Mouse (Mus musculus): Measurements from ENCODE around the gene Wnt10a. TPM values are rescaled to one million over a fixed set of nuclear protein-coding genes. Genes with fewer than 3 reads are reported as not detected.

The Wnt10a gene
- polyA plus RNA-seq, 1 experiment: 0.16 TPM

GRCm38 (mm10) chr1:74753266-74753974 lies 37.9 kb upstream of the Wnt10a start:
- Histone ChIP-seq H3K4me3 (ENCODE audit: control insufficient read depth, low read depth, low read length) (no peak overlapping the region), H3K27ac (ENCODE audit: control insufficient read depth, insufficient read depth, low read depth, low read length) (no peak overlapping the region), H3K4me1 (ENCODE audit: control insufficient read depth, insufficient read depth, low read length) (peaks cover 7% of the 10 kb centered on the region; the same call in 1 of the 2 replicates), H3K27me3 (ENCODE audit: control insufficient read depth, insufficient read depth, low read length) (no peaks in the 10 kb centered on the region), H3K36me3 (ENCODE audit: control insufficient read depth, insufficient read depth, low read length) (no peaks in the 10 kb centered on the region)
- no peak for TF ChIP-seq CTCF (IDR thresholded peaks at IDR 0.05; ENCODE audit: control insufficient read depth, insufficient read depth, insufficient replicate concordance, low read depth, low read length)
- TF ChIP-seq POLR2A (IDR thresholded peaks at IDR 0.05; ENCODE audit: control insufficient read depth, low read depth, low read length): no peak

GRCm38 (mm10) chr1:74754175-74754785 lies 37.0 kb upstream of the Wnt10a start:
- no peak for TF ChIP-seq CTCF (IDR thresholded peaks at IDR 0.05; ENCODE audit: control insufficient read depth, insufficient read depth, insufficient replicate concordance, low read depth, low read length)
- no peak for TF ChIP-seq POLR2A (IDR thresholded peaks at IDR 0.05; ENCODE audit: control insufficient read depth, low read depth, low read length)
- H3K4me3 ChIP-seq (ENCODE audit: control insufficient read depth, low read depth, low read length): no peak overlapping the region
- no peak overlapping the region for H3K27ac ChIP-seq (ENCODE audit: control insufficient read depth, insufficient read depth, low read depth, low read length)
- no peaks in the 10 kb centered on the region for H3K27me3 ChIP-seq (ENCODE audit: control insufficient read depth, insufficient read depth, low read length)
- peaks cover 3% of the 10 kb centered on the region; the same call in 1 of the 2 replicates for H3K4me1 ChIP-seq (ENCODE audit: control insufficient read depth, insufficient read depth, low read length)
- H3K36me3 ChIP-seq (ENCODE audit: control insufficient read depth, insufficient read depth, low read length): no peaks in the 10 kb centered on the region

- no peak; the same call in 1 of the 2 replicates for TF ChIP-seq CTCF (IDR thresholded peaks at IDR 0.05; ENCODE audit: control insufficient read depth, insufficient read depth, insufficient replicate concordance, low read depth, low read length)
- TF ChIP-seq POLR2A (IDR thresholded peaks at IDR 0.05; ENCODE audit: control insufficient read depth, low read depth, low read length): no peak
- no peaks in the 10 kb centered on the region for H3K4me1 ChIP-seq (ENCODE audit: control insufficient read depth, insufficient read depth, low read length)
- peak overlapping the region; percentile 28; the same call in 1 of the 2 replicates for H3K27ac ChIP-seq (ENCODE audit: control insufficient read depth, insufficient read depth, low read depth, low read length)
- no peak overlapping the region for H3K4me3 ChIP-seq (ENCODE audit: control insufficient read depth, low read depth, low read length)
- no peaks in the 10 kb centered on the region for H3K36me3 ChIP-seq (ENCODE audit: control insufficient read depth, insufficient read depth, low read length)
- H3K27me3 ChIP-seq (ENCODE audit: control insufficient read depth, insufficient read depth, low read length): no peaks in the 10 kb centered on the region
Measured at GRCm38 (mm10) chr1:74759773-74760172, 31.5 kb upstream of the Wnt10a start.

GRCm38 (mm10) chr1:74763081-74763480 lies 28.2 kb upstream of the Wnt10a start:
- no peak for TF ChIP-seq POLR2A (IDR thresholded peaks at IDR 0.05; ENCODE audit: control insufficient read depth, low read depth, low read length)
- TF ChIP-seq CTCF (IDR thresholded peaks at IDR 0.05; ENCODE audit: control insufficient read depth, insufficient read depth, insufficient replicate concordance, low read depth, low read length): no peak; the same call in 1 of the 2 replicates
- Histone ChIP-seq H3K36me3 (ENCODE audit: control insufficient read depth, insufficient read depth, low read length) (no peaks in the 10 kb centered on the region), H3K27me3 (ENCODE audit: control insufficient read depth, insufficient read depth, low read length) (no peaks in the 10 kb centered on the region), H3K4me3 (ENCODE audit: control insufficient read depth, low read depth, low read length) (no peak overlapping the region), H3K27ac (ENCODE audit: control insufficient read depth, insufficient read depth, low read depth, low read length) (no peak overlapping the region), H3K4me1 (ENCODE audit: control insufficient read depth, insufficient read depth, low read length) (no peaks in the 10 kb centered on the region)

GRCm38 (mm10) chr1:74770727-74771466 lies 20.4 kb upstream of the Wnt10a start:
- H3K27ac ChIP-seq (ENCODE audit: control insufficient read depth, insufficient read depth, low read depth, low read length): no peak overlapping the region

GRCm38 (mm10) chr1:74771467-74771844 lies 19.9 kb upstream of the Wnt10a start:
- peak overlapping the region; percentile 6 for H3K4me3 ChIP-seq (ENCODE audit: control insufficient read depth, low read depth, low read length)
- no peaks in the 10 kb centered on the region; the same call in 1 of the 2 replicates for H3K27me3 ChIP-seq (ENCODE audit: control insufficient read depth, insufficient read depth, low read length)
- H3K36me3 ChIP-seq (ENCODE audit: control insufficient read depth, insufficient read depth, low read length): no peaks in the 10 kb centered on the region
- H3K27ac ChIP-seq (ENCODE audit: control insufficient read depth, insufficient read depth, low read depth, low read length): no peak overlapping the region
- TF ChIP-seq CTCF (IDR thresholded peaks at IDR 0.05; ENCODE audit: control insufficient read depth, insufficient read depth, insufficient replicate concordance, low read depth, low read length) (no peak), POLR2A (IDR thresholded peaks at IDR 0.05; ENCODE audit: control insufficient read depth, low read depth, low read length) (no peak)
- H3K4me1 ChIP-seq (ENCODE audit: control insufficient read depth, insufficient read depth, low read length): peaks cover 14% of the 10 kb centered on the region

More at GRCm38 (mm10) chr1:74770727-74771466, 20.4 kb upstream of the Wnt10a start:
- Histone ChIP-seq H3K27me3 (ENCODE audit: control insufficient read depth, insufficient read depth, low read length) (no peaks in the 10 kb centered on the region; the same call in 1 of the 2 replicates), H3K36me3 (ENCODE audit: control insufficient read depth, insufficient read depth, low read length) (no peaks in the 10 kb centered on the region), H3K4me3 (ENCODE audit: control insufficient read depth, low read depth, low read length) (peak overlapping the region; percentile 6), H3K4me1 (ENCODE audit: control insufficient read depth, insufficient read depth, low read length) (peaks cover 14% of the 10 kb centered on the region)
- TF ChIP-seq CTCF (IDR thresholded peaks at IDR 0.05; ENCODE audit: control insufficient read depth, insufficient read depth, insufficient replicate concordance, low read depth, low read length) (no peak), POLR2A (IDR thresholded peaks at IDR 0.05; ENCODE audit: control insufficient read depth, low read depth, low read length) (no peak)

DNA sequence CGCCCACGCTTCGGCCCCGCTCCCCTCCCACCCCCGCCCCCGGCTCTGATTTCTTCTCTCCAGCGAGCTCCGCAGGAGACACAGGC lies 19.6 kb upstream of the Wnt10a start, which contains the start of gene Wnt6:
Gene Wnt6 (plus strand): TSS at position 48 of the 86 bp plus-strand sequence.
- Histone ChIP-seq H3K27ac (ENCODE audit: control insufficient read depth, insufficient read depth, low read depth, low read length) (peak within 1 kb of the TSS; percentile 76), H3K36me3 (ENCODE audit: control insufficient read depth, insufficient read depth, low read length) (no peaks in the 10 kb centered on the region), H3K27me3 (ENCODE audit: control insufficient read depth, insufficient read depth, low read length) (no peaks in the 10 kb centered on the region; the same call in 1 of the 2 replicates), H3K4me1 (ENCODE audit: control insufficient read depth, insufficient read depth, low read length) (peaks cover 14% of the 10 kb centered on the region), H3K4me3 (ENCODE audit: control insufficient read depth, low read depth, low read length) (peak within 1 kb of the TSS; percentile 58)
- TF ChIP-seq CTCF (IDR thresholded peaks at IDR 0.05; ENCODE audit: control insufficient read depth, insufficient read depth, insufficient replicate concordance, low read depth, low read length) (no peak), POLR2A (IDR thresholded peaks at IDR 0.05; ENCODE audit: control insufficient read depth, low read depth, low read length) (no peak)

All from testis, adult 2 months (tissue).